Mouse (Mus musculus) right cerebral cortex, postnatal 25 days (tissue): ENCODE results near the gene Mex3d.
A peak's percentile ranks its signal among the peaks of the same experiment; 100 is the strongest.
"Not testable (repeated sequence)": the region's sequence is repeated elsewhere in the genome, so short reads cannot be mapped to it uniquely, and the experiment has no call there.

Experiments
- DNase-seq: peaks from one replicate; pipeline ENCODE4 v3.0.0; 2022

The Mex3d gene

GRCm38 (mm10) chr10:80352727-80353126 is 34.7 kb downstream of the Mex3d start:
- DNase-seq: no peak

- no peak for DNase-seq
These were observed 35.6 kb downstream of the Mex3d start for GRCm38 (mm10) chr10:80351896-80352295.

GRCm38 (mm10) chr10:80350292-80350691 is 37.2 kb downstream of the Mex3d start:
- DNase-seq: peak; percentile 73

GRCm38 (mm10) chr10:80348981-80349380 is 38.5 kb downstream of the Mex3d start:
- no peak for DNase-seq

- no peak for DNase-seq
These were observed 39.1 kb downstream of the Mex3d start, which contains the start of gene Adamtsl5 for GRCm38 (mm10) chr10:80348244-80348781. Gene Adamtsl5, minus strand, starts transcription at chr10:80348412.

- DNase-seq: no peak
These were observed 39.9 kb downstream of the Mex3d start for GRCm38 (mm10) chr10:80347514-80347967.

GRCm38 (mm10) chr10:80345929-80346328 is 41.5 kb downstream of the Mex3d start:
- not testable (repeated sequence) for DNase-seq

- no peak for DNase-seq
These were observed 42.3 kb downstream of the Mex3d start for GRCm38 (mm10) chr10:80345122-80345521.

- no peak for DNase-seq
These were observed 43.3 kb downstream of the Mex3d start for GRCm38 (mm10) chr10:80344131-80344661.

GRCm38 (mm10) chr10:80343425-80343895 is 44.0 kb downstream of the Mex3d start:
- no peak for DNase-seq

- DNase-seq: no peak
These were observed 44.6 kb downstream of the Mex3d start for GRCm38 (mm10) chr10:80342749-80343424.

GRCm38 (mm10) chr10:80342305-80342748 is 45.1 kb downstream of the Mex3d start:
- no peak for DNase-seq

- no peak for DNase-seq
These were observed 45.8 kb downstream of the Mex3d start for GRCm38 (mm10) chr10:80341491-80342304.

- no peak for DNase-seq
These were observed 46.4 kb downstream of the Mex3d start for GRCm38 (mm10) chr10:80341026-80341425.

GRCm38 (mm10) chr10:80339941-80340750 is 47.3 kb downstream of the Mex3d start:
- peak; percentile 77 for DNase-seq

- no peak for DNase-seq
These were observed 51.2 kb downstream of the Mex3d start for GRCm38 (mm10) chr10:80336263-80336662.

- DNase-seq: no peak
These were observed 54.9 kb downstream of the Mex3d start for GRCm38 (mm10) chr10:80332525-80332989.

- no peak for DNase-seq
These were observed 55.6 kb downstream of the Mex3d start for GRCm38 (mm10) chr10:80331636-80332524.

GRCm38 (mm10) chr10:80330888-80331287 is 56.6 kb downstream of the Mex3d start:
- DNase-seq: no peak
